ENCODE assay signal across 34 mouse cellular contexts in the genomic region with DNA sequence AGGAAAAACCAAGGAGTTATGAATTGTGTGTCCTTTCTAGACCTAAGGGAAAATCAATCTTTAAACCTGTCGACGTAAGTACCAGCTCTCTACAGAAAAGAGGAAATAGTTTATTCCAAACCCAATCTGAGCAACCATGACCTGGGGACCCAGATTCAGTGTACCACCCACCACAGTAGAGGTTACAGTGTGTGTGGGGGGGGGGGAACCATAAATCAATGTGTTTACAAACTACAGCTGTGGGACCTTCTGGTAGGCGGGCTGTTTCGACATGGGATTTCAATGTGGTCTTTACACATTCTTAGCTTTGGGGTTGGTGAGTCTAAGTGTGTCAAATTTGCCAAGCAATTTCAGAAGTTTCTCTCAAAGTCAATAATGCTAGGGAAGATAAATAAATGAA. TPM values are rescaled to one million over a fixed set of nuclear protein-coding genes. Genes with fewer than 3 reads are reported as not detected.
"Had no signal": no experiment of that assay in that cellular context is flagged by ENCODE, and none has a peak within 500 bp of the region (broad histone marks: within the 10 kb centered on the region; RNA-seq: fewer than 3 reads in every experiment).

No protein-coding gene starts in this region.

- ATAC-seq: liver, embryonic 12.5 days; liver, postnatal 0 days; lung, postnatal 0 days; midbrain, embryonic 13.5 days; midbrain, embryonic 15.5 days; midbrain, embryonic 16.5 days had no signal

- H3K27ac ChIP-seq: limb, embryonic 10.5 days; limb, embryonic 12.5 days; limb, embryonic 13.5 days; limb, embryonic 15.5 days; liver, embryonic 12.5 days; liver, embryonic 13.5 days; liver, embryonic 14.5 days; liver, embryonic 15.5 days; lung, embryonic 15.5 days; macrophage; midbrain, embryonic 10.5 days; midbrain, embryonic 12.5 days; midbrain, embryonic 13.5 days; midbrain, embryonic 15.5 days; neural tube, embryonic 12.5 days; neural tube, embryonic 13.5 days had no signal

- DNase-seq: left cerebral cortex, postnatal 4 days; liver; liver, embryonic 13.5 days; liver, postnatal 0 days; lung, adult 18-20 months; lung, adult 2 months; lung, embryonic 14.5 days; lung, postnatal 10 days; lung, postnatal 14 days; lung, postnatal 36 days; lung, postnatal 4 days; midbrain, embryonic 14.5 days had no signal

- H3K4me3 ChIP-seq: limb, embryonic 10.5 days; limb, embryonic 12.5 days; limb, embryonic 13.5 days; limb, embryonic 15.5 days; liver, embryonic 12.5 days; liver, embryonic 13.5 days; liver, embryonic 15.5 days; lung, embryonic 15.5 days; megakaryocyte, embryonic 14.5 days; midbrain, embryonic 10.5 days; midbrain, embryonic 12.5 days; midbrain, embryonic 13.5 days; midbrain, embryonic 15.5 days; myocyte; neural tube, embryonic 12.5 days; neural tube, embryonic 13.5 days had no signal

- H3K9me3 ChIP-seq: limb, embryonic 10.5 days; limb, embryonic 12.5 days; limb, embryonic 13.5 days; limb, embryonic 15.5 days; liver, embryonic 12.5 days; liver, embryonic 13.5 days; liver, embryonic 15.5 days; lung, embryonic 15.5 days; megakaryocyte, embryonic 14.5 days; midbrain, embryonic 10.5 days; midbrain, embryonic 12.5 days; midbrain, embryonic 13.5 days; midbrain, embryonic 15.5 days; neural tube, embryonic 12.5 days; neural tube, embryonic 13.5 days had no signal

- H3K27me3 ChIP-seq: limb, embryonic 15.5 days; liver, embryonic 12.5 days; liver, embryonic 13.5 days; liver, embryonic 15.5 days; lung, embryonic 15.5 days; midbrain, embryonic 12.5 days; midbrain, embryonic 13.5 days; midbrain, embryonic 15.5 days; neural tube, embryonic 12.5 days; neural tube, embryonic 13.5 days had no signal

- H3K4me2 ChIP-seq: limb, embryonic 12.5 days; limb, embryonic 13.5 days; limb, embryonic 15.5 days; liver, embryonic 12.5 days; liver, embryonic 13.5 days; liver, embryonic 15.5 days; lung, embryonic 14.5 days; lung, embryonic 15.5 days; midbrain, embryonic 11.5 days; midbrain, embryonic 12.5 days; midbrain, embryonic 13.5 days; midbrain, embryonic 15.5 days; neural tube, embryonic 12.5 days; neural tube, embryonic 13.5 days had no signal

- H3K4me1 ChIP-seq: liver, embryonic 13.5 days; liver, embryonic 15.5 days; megakaryocyte, embryonic 14.5 days had no signal

- H3K9ac ChIP-seq: limb, embryonic 12.5 days; limb, embryonic 13.5 days; limb, embryonic 15.5 days; liver, embryonic 12.5 days; liver, embryonic 13.5 days; liver, embryonic 14.5 days; liver, embryonic 15.5 days; liver, postnatal 0 days; lung, embryonic 14.5 days; lung, embryonic 15.5 days; midbrain, embryonic 12.5 days; midbrain, embryonic 13.5 days; midbrain, embryonic 15.5 days; neural tube, embryonic 12.5 days; neural tube, embryonic 13.5 days had no signal

- H3K36me3 ChIP-seq: limb, embryonic 10.5 days; limb, embryonic 12.5 days; limb, embryonic 13.5 days; limb, embryonic 15.5 days; liver, embryonic 12.5 days; liver, embryonic 13.5 days; liver, embryonic 15.5 days; lung, embryonic 15.5 days; midbrain, embryonic 10.5 days; midbrain, embryonic 12.5 days; midbrain, embryonic 13.5 days; midbrain, embryonic 15.5 days; neural tube, embryonic 12.5 days; neural tube, embryonic 13.5 days had no signal

RNA-seq across cellular contexts. Expression of gene Steap4, which starts 2.2 kb away (rescaled TPM):
- total RNA-seq: megakaryocyte progenitor cell, adult 5-6 weeks; monocyte, adult 5-6 weeks had no signal
- polyA plus RNA-seq: macrophage; midbrain, embryonic 14.5 days; midbrain, embryonic 15.5 days; myocyte had no signal
